Mouse (Mus musculus) heart, postnatal 0 days (tissue): Measurements from ENCODE around the gene Fgf18. TPM values are rescaled to one million over a fixed set of nuclear protein-coding genes. Genes with fewer than 3 reads are reported as not detected.

Source experiments
- ATAC-seq: fragments of 200-750 bp; cut with Nextera tagmentation; 2 replicates; pipeline ENCODE4 v1.8.0; 2017; ENCODE audit warnings: low read depth, moderate number of reproducible peaks, moderate library complexity; ENCODE audit not compliant: insufficient read depth
- DNase-seq: peaks from one replicate; pipeline ENCODE4 v3.0.0-alpha.2; 2016; ENCODE audit warnings: low spot score
- H3K27ac ChIP-seq: fragments of 300-500 bp; sonication (generic); 2 replicates; pipeline ENCODE4 v1.5.1; 2014; ENCODE audit warnings: low read depth, mild to moderate bottlenecking
- H3K27me3 ChIP-seq: fragments of 300-500 bp; sonication (generic); 2 replicates; pipeline ENCODE4 v1.6.1; 2014; ENCODE audit warnings: low read length, mixed read lengths; ENCODE audit not compliant: control insufficient read depth, insufficient read depth
- H3K36me3 ChIP-seq: fragments of 300-500 bp; sonication (generic); replicated peaks from 2 replicates; pipeline ENCODE4 v1.6.1; 2014; ENCODE audit warnings: low read length, mixed read lengths; ENCODE audit not compliant: control insufficient read depth, insufficient read depth
- H3K4me1 ChIP-seq: fragments of 300-500 bp; sonication (generic); 2 replicates; pipeline ENCODE4 v1.6.1; 2014; ENCODE audit warnings: antibody characterized with exemption; ENCODE audit not compliant: control insufficient read depth, insufficient read depth
- H3K4me2 ChIP-seq: fragments of 300-500 bp; sonication (generic); 2 replicates; pipeline ENCODE4 v1.6.1; 2014; ENCODE audit warnings: low read depth, mild to moderate bottlenecking, low read length, moderate library complexity
- H3K4me3 ChIP-seq: fragments of 300-500 bp; sonication (generic); 2 replicates; pipeline ENCODE4 v1.5.1; 2014; ENCODE audit warnings: low read depth, low read length
- H3K9ac ChIP-seq: fragments of 300-500 bp; sonication (generic); replicated peaks from 2 replicates; pipeline ENCODE4 v1.6.1; 2014; ENCODE audit warnings: low read depth, low read length, mixed read lengths
- H3K9me3 ChIP-seq: fragments of 300-500 bp; sonication (generic); replicated peaks from 2 replicates; pipeline ENCODE4 v1.6.1; 2016; ENCODE audit warnings: low read length; ENCODE audit not compliant: control insufficient read depth
- CTCF ChIP-seq: IDR thresholded peaks from 2 replicates; pipeline ENCODE4 v1.5.1; 2016; ENCODE audit warnings: antibody characterized with exemption, control low read depth, low read depth
- EP300 ChIP-seq: IDR thresholded peaks from 2 replicates; pipeline ENCODE4 v1.6.1; 2016; ENCODE audit warnings: antibody characterized with exemption, low read depth
- WGBS: fragments of 180-500 bp; shearing (Covaris S2); extraction: QIAGEN DNeasy Blood & Tissue Kit; methylation state at CpG from one replicate; pipeline ENCODE4 v1.1.7; 2014; 5-methylcytosine and 5-hydroxymethylcytosine counted together
- polyA plus RNA-seq: library from polyadenylated mRNA; unstranded; fragments of >200 nt; fragmentation: Nextera tagmentation; extraction: Ambion mirVana; gene quantifications from 2 replicates; pipeline ENCODE4 v1.2.1, GENCODE M21; 2015
- total RNA-seq: library from RNA; depleted of rRNA; stranded (reverse); fragments of >200 nt; gene quantifications from 2 replicates; pipeline ENCODE4 v1.2.3, GENCODE M21; 2014; ENCODE audit warnings: low replicate concordance; rRNA removed

The Fgf18 gene
- total and polyA plus RNA-seq, 2 experiments from 2014 or later: 10.5 to 10.7 TPM

DNA sequence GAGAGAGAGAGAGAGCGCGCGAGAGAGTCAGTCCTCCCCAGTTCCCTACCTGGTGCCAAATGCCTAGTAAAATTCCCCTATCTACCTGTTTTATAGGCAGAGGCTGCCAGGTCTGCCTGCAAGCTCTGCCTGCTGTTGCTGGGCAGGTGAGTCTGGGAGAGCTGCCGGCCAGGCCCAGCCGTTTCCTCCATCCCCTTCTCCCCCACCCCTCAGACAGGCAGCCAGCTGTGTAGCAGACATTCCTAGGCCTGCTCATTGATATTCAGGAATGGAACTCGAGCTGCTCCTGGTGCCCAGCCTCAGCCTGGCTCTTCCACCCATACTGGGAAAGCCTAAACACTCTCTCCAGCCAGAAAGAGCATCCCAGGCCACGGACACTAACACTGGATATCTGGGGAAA is 69.2 kb downstream of the Fgf18 start:
- Histone ChIP-seq H3K9me3 (no peaks in the 10 kb centered on the region), H3K27me3 (peaks cover 3% of the 10 kb centered on the region; the same call in 1 of the 2 replicates), H3K27ac (no peak overlapping the region), H3K4me1 (no peaks in the 10 kb centered on the region), H3K9ac (no peak overlapping the region), H3K4me2 (no peak overlapping the region), H3K36me3 (no peaks in the 10 kb centered on the region), H3K4me3 (no peak overlapping the region)
- DNase-seq: no peak
- TF ChIP-seq EP300: no peak
- no peak for TF ChIP-seq CTCF
- ATAC-seq: no peak
- 38% methylated on average over 7 of the region's 7 CpGs for WGBS

DNA sequence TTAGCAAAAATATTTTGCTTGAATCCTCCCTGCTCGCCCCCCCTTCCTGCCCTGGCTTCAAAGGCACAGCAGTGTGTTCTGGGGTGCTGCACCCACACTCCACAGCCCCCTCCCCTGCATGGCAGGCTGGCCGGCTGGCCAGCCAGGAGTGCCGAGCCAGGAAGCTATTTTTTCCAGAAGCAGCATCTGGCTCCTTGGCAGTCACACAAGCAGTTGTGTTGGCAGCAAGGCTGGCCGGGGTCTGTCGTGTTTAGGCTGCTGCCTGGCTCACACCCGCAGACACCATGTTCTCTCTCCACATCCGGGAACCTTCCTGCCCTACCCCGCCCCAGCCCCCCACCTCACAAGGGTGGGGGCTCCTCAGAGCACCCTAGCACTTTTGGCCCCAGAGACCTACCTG is 71.9 kb downstream of the Fgf18 start:
- Histone ChIP-seq H3K4me1 (no peaks in the 10 kb centered on the region), H3K4me2 (0 out of 2 replicates have a peak overlapping the region, but pooled peaks have one; percentile 1), H3K9me3 (no peaks in the 10 kb centered on the region), H3K27me3 (peaks cover 3% of the 10 kb centered on the region; the same call in 1 of the 2 replicates), H3K27ac (no peak overlapping the region), H3K9ac (no peak overlapping the region), H3K4me3 (no peak overlapping the region), H3K36me3 (no peaks in the 10 kb centered on the region)
- 26% methylated on average over 8 of the region's 8 CpGs for WGBS
- peak; percentile 11 for DNase-seq
- no peak for ATAC-seq
- TF ChIP-seq EP300: no peak
- no peak for TF ChIP-seq CTCF

DNA sequence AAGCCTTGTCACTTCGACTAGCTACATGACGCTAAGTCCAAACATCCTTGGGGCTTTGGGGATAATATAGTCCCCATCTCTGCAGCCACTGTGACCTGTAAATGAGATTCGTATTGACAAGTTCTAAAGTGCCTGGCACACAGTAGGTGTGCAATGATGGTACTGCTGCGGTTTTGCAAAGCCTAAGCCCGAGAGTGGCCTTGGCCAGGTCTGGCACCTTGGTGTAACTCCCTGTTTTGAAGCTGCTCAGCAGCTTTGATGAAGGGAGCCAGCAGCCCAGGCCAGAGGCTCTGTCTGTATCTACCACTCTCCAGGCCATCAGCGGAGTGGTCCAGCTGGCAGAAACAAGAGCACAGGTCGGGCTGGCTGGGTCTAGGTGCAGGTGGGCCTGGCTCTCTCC is 72.7 kb downstream of the Fgf18 start:
- H3K9me3 ChIP-seq: no peaks in the 10 kb centered on the region
- no peaks in the 10 kb centered on the region for H3K36me3 ChIP-seq
- TF ChIP-seq EP300 (no peak), CTCF (no peak)
- ATAC-seq: no peak
- H3K9ac ChIP-seq: no peak overlapping the region
- no peak overlapping the region for H3K27ac ChIP-seq
- WGBS: 62% methylated on average over 7 of the region's 7 CpGs
- peaks cover 3% of the 10 kb centered on the region; the same call in 1 of the 2 replicates for H3K27me3 ChIP-seq
- no peak overlapping the region for H3K4me3 ChIP-seq
- no peaks in the 10 kb centered on the region for H3K4me1 ChIP-seq
- no peak overlapping the region for H3K4me2 ChIP-seq
- no peak for DNase-seq

DNA sequence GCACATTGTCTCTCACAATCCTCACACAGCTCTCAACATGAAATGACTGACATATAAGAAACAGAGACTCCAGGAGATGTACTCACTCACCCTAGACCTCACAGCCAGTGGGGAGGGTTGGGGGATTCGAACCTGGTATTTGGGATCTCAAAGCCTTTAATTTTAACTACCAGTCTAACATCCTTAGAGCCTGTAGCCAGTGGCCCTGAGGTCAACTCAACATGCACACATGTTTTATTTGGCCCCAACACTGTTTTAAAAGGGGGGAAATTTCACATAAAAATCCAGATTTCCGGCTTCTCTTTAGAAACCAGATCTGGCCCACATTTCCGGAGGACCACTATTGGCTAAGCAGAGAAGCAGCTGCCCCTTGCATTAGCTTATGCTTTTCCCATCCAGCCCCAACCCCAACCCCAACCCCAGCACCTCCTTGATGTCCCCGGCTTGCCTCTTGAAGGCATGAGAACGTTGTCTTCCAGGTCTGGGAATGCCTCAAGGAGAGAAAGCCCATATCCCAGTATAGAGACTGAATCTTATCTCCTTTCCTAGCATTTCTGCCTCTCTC is 75.8 kb downstream of the Fgf18 start:
- no peaks in the 10 kb centered on the region for H3K36me3 ChIP-seq
- no peaks in the 10 kb centered on the region for H3K27me3 ChIP-seq
- no peak overlapping the region for H3K9ac ChIP-seq
- WGBS: 70% methylated on average over 5 of the region's 5 CpGs
- ATAC-seq: no peak
- H3K27ac ChIP-seq: no peak overlapping the region
- TF ChIP-seq EP300 (no peak), CTCF (no peak)
- H3K4me1 ChIP-seq: no peaks in the 10 kb centered on the region
- no peaks in the 10 kb centered on the region for H3K9me3 ChIP-seq
- DNase-seq: no peak
- no peak overlapping the region for H3K4me2 ChIP-seq
- H3K4me3 ChIP-seq: no peak overlapping the region

DNA sequence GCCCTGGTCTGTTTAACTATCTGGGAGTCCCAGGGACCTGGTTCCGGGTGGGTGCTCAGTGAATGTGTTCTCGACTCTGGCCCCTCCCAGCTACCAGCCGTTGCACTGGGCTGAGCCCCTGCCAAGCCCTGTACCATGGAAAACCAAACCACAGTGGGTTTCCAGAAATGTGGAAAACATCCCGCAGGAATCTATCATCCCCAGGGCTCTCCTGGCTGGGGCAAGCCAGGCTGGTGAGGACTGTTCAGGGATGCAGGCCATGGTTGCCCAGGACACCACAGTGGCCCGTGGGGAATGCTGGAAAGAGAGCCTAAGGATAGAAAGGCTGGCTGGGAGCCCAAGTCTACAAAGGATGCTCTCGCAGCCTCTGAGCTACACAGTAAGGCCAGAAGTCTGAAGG is 76.7 kb downstream of the Fgf18 start:
- Histone ChIP-seq H3K36me3 (no peaks in the 10 kb centered on the region), H3K27me3 (no peaks in the 10 kb centered on the region), H3K9ac (no peak overlapping the region), H3K4me2 (no peak overlapping the region), H3K9me3 (no peaks in the 10 kb centered on the region), H3K4me1 (no peaks in the 10 kb centered on the region), H3K27ac (no peak overlapping the region), H3K4me3 (no peak overlapping the region)
- no peak for ATAC-seq
- DNase-seq: no peak
- 58% methylated on average over 6 of the region's 6 CpGs for WGBS
- TF ChIP-seq EP300 (no peak), CTCF (no peak)

Other genes starting within 250 kb of the Fgf18 start
- 156 and 179 TPM in 2 replicates for gene Npm1, start 15.8 kb upstream of the Fgf18 start, total RNA-seq
- 254 and 259 TPM in 2 replicates for gene Npm1, start 15.8 kb upstream of the Fgf18 start, polyA plus RNA-seq
- not detected in 2 replicates for gene Tlx3, start 56.2 kb upstream of the Fgf18 start, total RNA-seq
- gene Tlx3, start 56.2 kb upstream of the Fgf18 start, polyA plus RNA-seq: not detected in 2 replicates
- gene Gm12117, start 129.3 kb upstream of the Fgf18 start, total RNA-seq: not detected in 2 replicates
- not detected in 2 replicates for gene Gm12117, start 129.3 kb upstream of the Fgf18 start, polyA plus RNA-seq